Mouse (Mus musculus) neural tube, embryonic 12.5 days (tissue): ENCODE results near the gene Gmds. TPM values are rescaled to one million over a fixed set of nuclear protein-coding genes. Genes with fewer than 3 reads are reported as not detected.

Experiments used
- ATAC-seq: fragments of 200-750 bp; cut with Nextera tagmentation; 2 replicates; pipeline ENCODE4 v1.8.0; 2017; ENCODE audit warnings: low read depth, mild to moderate bottlenecking, moderate TSS enrichment, moderate library complexity; ENCODE audit not compliant: low FRiP score
- H3K27ac ChIP-seq: fragments of 300-500 bp; sonication (generic); 2 replicates; pipeline ENCODE4 v1.5.1; 2016
- H3K27me3 ChIP-seq: fragments of 300-500 bp; sonication (generic); replicated peaks from 2 replicates; pipeline ENCODE4 v1.6.1; 2016; ENCODE audit warnings: mild to moderate bottlenecking
- H3K36me3 ChIP-seq: fragments of 300-500 bp; sonication (generic); 2 replicates; pipeline ENCODE4 v1.6.1; 2016; ENCODE audit warnings: mild to moderate bottlenecking
- H3K4me1 ChIP-seq: fragments of 300-500 bp; sonication (generic); 2 replicates; pipeline ENCODE4 v1.6.1; 2016
- H3K4me2 ChIP-seq: fragments of 300-500 bp; sonication (generic); replicated peaks from 2 replicates; pipeline ENCODE4 v1.6.1; 2016; ENCODE audit warnings: mild to moderate bottlenecking
- H3K4me3 ChIP-seq: fragments of 300-500 bp; sonication (generic); 2 replicates; pipeline ENCODE4 v1.5.1; 2016
- H3K9ac ChIP-seq: fragments of 300-500 bp; sonication (generic); 2 replicates; pipeline ENCODE4 v1.6.1; 2016; ENCODE audit warnings: mild to moderate bottlenecking
- H3K9me3 ChIP-seq: fragments of 300-500 bp; sonication (generic); 2 replicates; pipeline ENCODE4 v1.6.1; 2016; ENCODE audit warnings: mild to moderate bottlenecking
- WGBS: fragments of 180-500 bp; shearing (Covaris S2); methylation state at CpG from one replicate; pipeline ENCODE4 v1.1.7; 2016; 5-methylcytosine and 5-hydroxymethylcytosine counted together
- polyA plus RNA-seq: library from polyadenylated mRNA; unstranded; fragments of >200 nt; fragmentation: Nextera tagmentation; extraction: Ambion mirVana; gene quantifications from 2 replicates; pipeline ENCODE4 v1.2.1, GENCODE M21; 2016

Gmds gene
- polyA plus RNA-seq, 1 experiment from 2014 or later, result 30.2 TPM

DNA sequence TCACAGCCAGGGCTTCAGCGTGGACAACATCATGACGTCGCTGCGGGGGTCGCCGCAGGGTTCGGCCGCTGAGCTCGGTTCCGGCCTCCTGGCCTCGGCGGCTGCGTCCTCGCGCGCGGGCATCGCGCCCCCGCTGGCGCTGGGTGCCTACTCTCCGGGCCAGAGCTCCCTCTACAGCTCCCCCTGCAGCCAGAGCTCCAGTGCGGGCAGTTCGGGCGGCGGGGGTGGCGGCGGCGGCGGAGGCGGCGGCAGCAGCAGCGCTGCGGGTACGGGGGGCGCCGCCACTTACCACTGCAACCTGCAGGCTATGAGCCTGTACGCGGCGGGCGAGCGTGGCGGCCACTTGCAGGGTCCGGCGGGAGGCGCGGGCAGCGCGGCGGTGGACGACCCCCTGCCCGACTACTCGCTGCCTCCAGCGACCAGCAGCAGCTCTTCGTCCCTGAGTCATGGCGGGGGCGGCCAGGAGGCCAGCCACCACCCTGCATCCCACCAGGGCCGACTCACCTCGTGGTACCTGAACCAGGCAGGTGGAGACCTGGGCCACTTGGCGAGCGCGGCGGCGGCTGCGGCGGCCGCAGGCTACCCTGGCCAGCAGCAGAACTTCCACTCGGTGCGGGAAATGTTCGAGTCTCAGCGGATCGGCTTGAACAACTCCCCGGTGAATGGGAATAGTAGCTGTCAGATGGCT, 530.3 kb downstream of the Gmds start:
- Histone ChIP-seq H3K4me2 (peak overlapping the region; percentile 73), H3K9me3 (no peaks in the 10 kb centered on the region), H3K27ac (peak overlapping the region; percentile 81), H3K27me3 (peaks cover 90% of the 10 kb centered on the region), H3K4me1 (peaks cover 30% of the 10 kb centered on the region), H3K9ac (peak overlapping the region; percentile 74), H3K36me3 (no peaks in the 10 kb centered on the region), H3K4me3 (peak overlapping the region; percentile 50)
- WGBS, result under 1% methylated on average over 65 of the region's 73 CpGs
- ATAC-seq, result no peak

GRCm38 (mm10) chr13:31807736-31808115, 530.8 kb downstream of the Gmds start:
- peak overlapping the region; percentile 81 for H3K27ac ChIP-seq
- peaks cover 30% of the 10 kb centered on the region for H3K4me1 ChIP-seq
- no peak for ATAC-seq
- H3K4me3 ChIP-seq, result peak overlapping the region; percentile 50
- H3K27me3 ChIP-seq, result peaks cover 90% of the 10 kb centered on the region
- H3K9ac ChIP-seq, result peak overlapping the region; percentile 74
- WGBS, result under 1% methylated on average over 47 of the region's 47 CpGs
- H3K9me3 ChIP-seq, result no peaks in the 10 kb centered on the region
- peak overlapping the region; percentile 73 for H3K4me2 ChIP-seq
- no peaks in the 10 kb centered on the region for H3K36me3 ChIP-seq

DNA sequence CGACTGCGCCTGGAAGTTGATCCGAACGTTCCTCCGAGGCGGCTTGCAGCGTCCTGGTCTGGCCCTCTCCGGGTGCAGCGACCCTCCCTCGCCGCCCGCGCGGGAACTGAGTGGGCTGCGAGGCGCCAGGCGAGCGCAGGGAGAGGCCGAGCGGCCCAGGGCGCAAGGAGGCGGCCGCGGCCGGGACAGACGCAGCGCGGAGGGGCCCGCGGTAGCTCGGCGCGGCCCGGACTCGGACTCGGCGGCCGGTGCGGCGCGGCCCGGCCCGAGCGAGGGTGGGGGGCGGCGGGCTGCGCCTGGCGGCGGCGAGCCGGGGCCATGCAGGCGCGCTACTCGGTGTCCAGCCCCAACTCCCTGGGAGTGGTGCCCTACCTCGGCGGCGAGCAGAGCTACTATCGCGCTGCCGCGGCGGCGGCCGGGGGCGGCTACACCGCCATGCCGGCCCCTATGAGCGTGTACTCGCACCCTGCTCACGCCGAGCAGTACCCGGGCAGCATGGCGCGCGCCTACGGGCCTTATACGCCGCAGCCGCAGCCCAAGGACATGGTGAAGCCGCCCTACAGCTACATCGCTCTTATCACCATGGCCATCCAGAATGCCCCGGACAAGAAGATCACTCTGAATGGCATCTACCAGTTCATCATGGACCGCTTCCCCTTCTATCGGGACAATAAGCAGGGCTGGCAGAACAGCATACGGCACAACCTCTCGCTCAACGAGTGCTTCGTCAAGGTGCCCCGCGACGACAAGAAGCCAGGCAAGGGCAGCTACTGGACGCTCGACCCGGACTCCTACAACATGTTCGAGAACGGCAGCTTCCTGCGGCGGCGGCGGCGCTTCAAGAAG, 531.4 kb downstream of the Gmds start:
- Histone ChIP-seq H3K4me1 (peaks cover 30% of the 10 kb centered on the region), H3K27me3 (peaks cover 90% of the 10 kb centered on the region), H3K4me2 (peak overlapping the region; percentile 73), H3K27ac (peak overlapping the region; percentile 81), H3K36me3 (no peaks in the 10 kb centered on the region), H3K9ac (peak overlapping the region; percentile 74), H3K9me3 (no peaks in the 10 kb centered on the region), H3K4me3 (peak overlapping the region; percentile 50)
- WGBS, result under 1% methylated on average over 101 of the region's 101 CpGs
- peak; percentile 52 for ATAC-seq

- no peaks in the 10 kb centered on the region for H3K36me3 ChIP-seq
- peaks cover 36% of the 10 kb centered on the region for H3K4me1 ChIP-seq
- WGBS, result 0% methylated on average over 40 of the region's 40 CpGs
- no peaks in the 10 kb centered on the region for H3K9me3 ChIP-seq
- peak within 1 kb of the TSS; percentile 81 for H3K27ac ChIP-seq
- H3K4me2 ChIP-seq, result peak within 1 kb of the TSS; percentile 73
- H3K4me3 ChIP-seq, result peak within 1 kb of the TSS; percentile 50
- peak; percentile 79 for ATAC-seq
- H3K27me3 ChIP-seq, result peaks cover 90% of the 10 kb centered on the region
- H3K9ac ChIP-seq, result peak within 1 kb of the TSS; percentile 74
These were observed 532.1 kb downstream of the Gmds start, which contains the start of gene Foxc1 for GRCm38 (mm10) chr13:31806428-31806832. Gene Foxc1 (plus strand): TSS chr13:31806633.

DNA sequence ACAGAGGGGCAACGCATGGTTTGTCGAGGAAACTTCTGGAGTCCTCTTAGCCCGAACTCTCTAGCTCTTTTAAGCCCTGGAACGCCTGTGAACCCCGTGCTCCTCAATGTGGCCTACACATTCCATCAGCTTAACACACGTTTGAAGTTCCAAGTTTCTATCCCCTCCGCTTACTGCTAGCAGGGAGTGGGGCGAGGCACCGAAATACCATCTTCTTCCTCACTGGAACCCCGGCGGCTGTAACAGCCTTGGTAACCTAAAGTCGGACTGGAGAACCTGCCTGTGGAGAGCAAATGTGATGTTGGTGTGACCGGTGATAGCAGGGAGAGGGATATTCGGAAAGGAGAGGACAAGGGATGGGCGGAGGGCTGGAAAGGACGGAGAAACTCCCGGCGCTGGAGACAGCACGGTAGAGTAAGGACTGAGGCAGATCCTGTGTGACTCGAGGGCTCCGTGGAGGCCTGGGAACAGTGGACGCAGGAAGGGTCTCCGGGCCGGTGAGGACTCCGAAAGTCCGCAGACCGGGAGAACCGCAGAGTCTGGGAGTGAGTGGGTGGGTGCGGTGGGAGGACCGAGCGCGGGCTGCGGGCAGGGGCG, 532.6 kb downstream of the Gmds start:
- H3K9ac ChIP-seq, result peak overlapping the region; percentile 35; the same call in 1 of the 2 replicates
- WGBS, result under 1% methylated on average over 34 of the region's 34 CpGs
- peak overlapping the region; percentile 50 for H3K4me3 ChIP-seq
- peaks cover 90% of the 10 kb centered on the region for H3K27me3 ChIP-seq
- peak overlapping the region; percentile 73 for H3K4me2 ChIP-seq
- H3K9me3 ChIP-seq, result no peaks in the 10 kb centered on the region
- H3K27ac ChIP-seq, result no peak overlapping the region
- peak; percentile 27 for ATAC-seq
- no peaks in the 10 kb centered on the region for H3K36me3 ChIP-seq
- peaks cover 37% of the 10 kb centered on the region for H3K4me1 ChIP-seq

DNA sequence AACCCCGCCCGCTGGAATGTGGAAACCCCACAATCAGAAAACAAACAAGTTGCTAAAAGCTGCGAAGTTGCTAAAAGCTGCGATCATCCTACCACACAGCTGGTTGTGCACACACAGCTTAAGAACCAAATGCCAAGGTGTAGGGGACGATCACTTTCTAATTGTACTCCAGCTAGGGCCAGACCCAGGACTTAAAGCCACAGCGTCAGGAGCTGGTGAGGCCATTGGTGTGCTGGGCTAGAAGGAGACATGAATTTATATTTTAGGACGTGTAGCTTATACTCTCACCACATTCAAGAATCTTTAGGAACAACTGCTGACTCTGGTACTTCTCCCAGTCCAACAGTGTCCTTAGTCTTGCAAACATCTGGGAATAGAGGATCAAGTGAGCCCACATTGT, 534.0 kb downstream of the Gmds start:
- Histone ChIP-seq H3K9me3 (no peaks in the 10 kb centered on the region), H3K9ac (no peak overlapping the region), H3K4me1 (peaks cover 41% of the 10 kb centered on the region), H3K36me3 (no peaks in the 10 kb centered on the region), H3K4me2 (peak overlapping the region; percentile 34; the same call in 1 of the 2 replicates), H3K27me3 (peaks cover 93% of the 10 kb centered on the region), H3K4me3 (no peak overlapping the region), H3K27ac (no peak overlapping the region)
- ATAC-seq, result no peak
- 2% methylated on average over 7 of the region's 7 CpGs for WGBS

- no peak for ATAC-seq
- Histone ChIP-seq H3K4me3 (no peak overlapping the region), H3K36me3 (no peaks in the 10 kb centered on the region), H3K4me1 (peaks cover 39% of the 10 kb centered on the region), H3K9me3 (no peaks in the 10 kb centered on the region), H3K4me2 (peak overlapping the region; percentile 34), H3K9ac (no peak overlapping the region), H3K27me3 (peaks cover 97% of the 10 kb centered on the region), H3K27ac (no peak overlapping the region)
- WGBS, result under 1% methylated on average over 31 of the region's 31 CpGs
These were observed 535.1 kb downstream of the Gmds start for GRCm38 (mm10) chr13:31803166-31804093.

DNA sequence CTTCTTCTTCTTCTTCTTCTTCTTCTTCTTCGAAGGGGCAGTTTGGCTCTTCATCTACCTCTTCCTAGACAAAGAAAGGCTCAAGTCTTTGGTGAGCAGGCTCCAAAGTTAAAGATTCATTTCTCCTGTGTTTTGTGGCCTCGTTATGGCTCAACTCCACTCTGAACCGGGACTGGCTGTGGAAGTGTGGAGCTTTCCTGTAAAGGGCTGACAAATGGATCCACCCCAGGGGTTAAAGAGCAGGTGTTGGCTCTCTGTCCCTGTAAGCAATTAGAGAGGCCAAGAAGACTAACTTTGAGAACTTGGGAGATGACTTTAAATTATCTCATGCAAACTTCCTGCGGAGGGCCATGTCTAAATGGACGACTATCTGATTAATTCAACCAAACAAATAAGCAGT, 536.1 kb downstream of the Gmds start:
- Histone ChIP-seq H3K4me3 (no peak overlapping the region), H3K4me1 (peaks cover 29% of the 10 kb centered on the region)

DNA sequence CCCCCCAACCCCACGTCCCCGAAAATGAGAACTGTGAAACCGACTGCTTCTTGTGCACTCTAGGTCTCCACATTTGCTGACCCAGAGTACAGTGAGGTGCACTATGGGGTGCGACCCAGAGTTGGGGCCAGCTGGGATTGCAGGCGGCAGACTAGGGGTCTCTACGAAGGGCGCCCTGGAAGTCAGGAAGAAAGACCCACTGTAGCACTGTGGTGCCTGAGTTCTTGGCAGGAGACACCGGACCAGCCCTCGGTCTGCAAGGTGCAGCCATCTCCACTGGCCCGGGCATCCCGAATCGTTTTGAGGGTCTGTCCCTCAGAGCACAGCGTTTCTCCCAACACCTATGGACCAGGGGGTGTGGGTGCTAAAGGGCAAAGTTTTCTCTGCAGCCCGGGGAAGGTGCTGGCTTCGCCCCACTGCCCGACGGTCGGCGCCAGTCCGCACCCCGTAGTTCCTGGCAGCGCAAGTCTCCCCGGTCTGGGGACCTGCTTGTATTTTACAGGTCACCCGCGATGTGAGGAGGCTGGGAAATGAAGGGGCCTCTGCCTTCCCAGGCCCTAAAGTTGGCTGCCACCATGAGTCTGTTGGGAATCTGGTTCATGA, 536.7 kb downstream of the Gmds start:
- Histone ChIP-seq H3K9ac (no peak overlapping the region), H3K27me3 (peaks cover 86% of the 10 kb centered on the region), H3K4me1 (peaks cover 23% of the 10 kb centered on the region), H3K36me3 (no peaks in the 10 kb centered on the region), H3K4me2 (peak overlapping the region; percentile 64), H3K27ac (no peak overlapping the region), H3K4me3 (peak overlapping the region; percentile 22; the same call in 1 of the 2 replicates), H3K9me3 (no peaks in the 10 kb centered on the region)
- WGBS, result 2% methylated on average over 25 of the region's 25 CpGs
- ATAC-seq, result peak; percentile 7

More for the DNA sequence above, 536.1 kb downstream of the Gmds start:
- Histone ChIP-seq H3K27me3 (peaks cover 91% of the 10 kb centered on the region), H3K9me3 (no peaks in the 10 kb centered on the region), H3K4me2 (no peak overlapping the region), H3K36me3 (no peaks in the 10 kb centered on the region), H3K27ac (no peak overlapping the region), H3K9ac (no peak overlapping the region)
- ATAC-seq, result no peak
- 7% methylated on average over 5 of the region's 5 CpGs for WGBS

DNA sequence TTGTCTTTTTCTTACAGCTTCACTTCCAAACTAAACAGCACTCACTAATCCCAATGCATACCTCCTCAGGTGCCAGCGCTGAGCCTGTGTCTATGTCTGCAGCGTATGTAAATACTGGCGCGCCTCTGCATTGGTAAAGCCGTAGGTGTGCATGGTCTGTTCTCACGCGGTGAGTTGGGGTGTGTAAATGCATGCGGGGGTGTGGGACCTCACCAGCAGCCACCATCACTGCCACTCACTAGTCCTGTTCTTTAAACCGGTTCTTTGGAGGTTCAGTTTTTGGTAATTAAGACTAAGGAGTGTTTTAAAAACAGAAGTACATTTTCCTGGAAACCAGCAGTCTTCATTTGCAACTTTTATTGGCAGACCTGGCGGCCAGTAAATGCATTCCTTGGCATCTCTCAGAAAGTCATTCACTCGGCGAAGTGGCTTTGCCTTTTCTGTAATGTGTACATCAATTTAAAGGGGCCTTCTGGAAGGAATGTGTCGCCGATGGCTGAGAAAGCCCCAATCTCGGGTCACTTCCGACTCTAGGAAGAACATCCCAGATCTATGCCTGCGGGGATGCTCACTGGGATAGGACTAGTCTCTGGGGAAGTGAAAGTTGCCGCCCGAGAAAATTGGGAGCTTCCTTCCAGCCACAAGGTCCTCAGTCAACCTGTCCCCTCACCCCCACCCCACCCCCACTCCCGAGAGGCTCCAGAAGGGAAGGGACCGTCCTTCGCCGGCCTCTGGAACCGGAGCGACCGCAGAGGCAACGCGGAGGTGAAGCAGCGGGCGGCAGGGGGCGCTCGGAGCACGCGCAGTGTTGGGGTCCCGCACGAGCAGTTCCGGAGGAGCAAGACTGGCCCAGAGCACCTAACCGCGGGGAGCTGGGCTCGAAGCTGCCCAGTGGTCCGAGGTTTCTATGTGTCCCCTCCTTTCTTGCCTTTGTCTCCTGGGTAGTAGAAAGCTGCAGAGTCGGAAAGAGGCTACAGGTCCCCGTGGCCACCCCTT, 537.7 kb downstream of the Gmds start:
- Histone ChIP-seq H3K9me3 (no peaks in the 10 kb centered on the region), H3K27ac (no peak overlapping the region), H3K4me2 (peak overlapping the region; percentile 64), H3K27me3 (peaks cover 77% of the 10 kb centered on the region), H3K36me3 (no peaks in the 10 kb centered on the region), H3K4me3 (peak overlapping the region; percentile 22), H3K4me1 (peaks cover 15% of the 10 kb centered on the region; the same call in 1 of the 2 replicates), H3K9ac (no peak overlapping the region)
- WGBS, result 2% methylated on average over 43 of the region's 43 CpGs
- peak; percentile 84 for ATAC-seq
